Mouse (Mus musculus) liver, adult 2 months (tissue): ENCODE measurements around the gene Ffar1.

ENCODE experiments used
- CTCF ChIP-seq: fragments of 200-500 bp; IDR thresholded peaks from 2 replicates; pipeline ENCODE4 v1.5.1; 2011; ENCODE audit warnings: low read depth, low read length, control low read depth
- POLR2A ChIP-seq: fragments of 200-500 bp; IDR thresholded peaks from 2 replicates; pipeline ENCODE4 v1.6.1; 2011; ENCODE audit warnings: low read length, control low read depth; ENCODE audit not compliant: insufficient read depth; ENCODE audit errors: extremely low read depth

DNA sequence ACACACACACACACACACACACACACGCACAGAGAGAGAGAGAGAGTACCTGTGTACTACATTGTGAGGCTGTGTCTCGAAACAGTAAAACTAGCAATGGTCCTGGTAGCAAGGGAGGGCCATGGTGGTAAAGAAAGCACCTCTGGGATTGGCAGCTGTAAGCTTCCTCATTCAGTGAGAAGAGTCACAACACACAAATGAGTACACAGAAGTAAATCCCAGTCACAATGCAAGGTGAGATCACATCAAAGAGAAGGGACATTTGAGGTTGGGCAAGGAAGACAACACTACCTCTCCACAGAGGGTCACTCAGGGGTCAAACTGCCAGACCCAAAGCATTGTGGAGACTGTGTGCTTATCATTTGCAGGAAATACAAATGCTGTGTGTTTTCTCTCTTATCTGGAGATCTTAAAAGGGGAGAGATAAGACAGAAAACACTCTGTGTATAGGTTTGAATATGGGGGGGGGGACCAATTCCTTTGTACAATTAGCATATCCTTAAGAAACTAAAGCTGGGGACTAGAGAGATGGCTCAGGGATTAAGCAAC is 14.8 kb downstream of the Ffar1 start:
- TF ChIP-seq CTCF (no peak), POLR2A (no peak)
